Mouse (Mus musculus): ENCODE results near the gene Pbx4.

GRCm38 (mm10) chr8:69789731-69790130 lies 42.6 kb upstream of the Pbx4 start:
- TF ChIP-seq CTCF (IDR thresholded peaks at IDR 0.05; ENCODE audit: control insufficient read depth, insufficient read depth, low read length) (no peak), POLR2A (IDR thresholded peaks at IDR 0.05; ENCODE audit: borderline replicate concordance, control insufficient read depth, low read depth, low read length) (no peak)

All from bone marrow, adult 2 months (tissue).